Mouse (Mus musculus) left cerebral cortex, adult 18-20 months (tissue): ENCODE data around the gene Mpz. TPM values are rescaled to one million over a fixed set of nuclear protein-coding genes. Genes with fewer than 3 reads are reported as not detected.

ENCODE experiments used
- DNase-seq, 2 experiments: peaks; one replicate each; pipeline ENCODE4 v3.0.0; 2021 to 2022; ENCODE audit warnings: low spot score in 2 of 2, mixed read lengths in 1 of 2
- long read RNA-seq, 2 experiments: library from polyadenylated mRNA; stranded (forward); transcript quantifications; one replicate each; pipeline ENCODE4 v2.0.0; 2021
- total RNA-seq, 2 experiments: library from RNA; stranded (reverse); gene quantifications; 2 replicates each; pipeline ENCODE4 v1.2.3; 2021

Gene Mpz
- total RNA-seq, result not detected
- long read RNA-seq, experiment 1, result 0 reads
- long read RNA-seq, experiment 2, result 0 reads

GRCm38 (mm10) chr1:171149974-171150760, at the start of gene Mpz, which contains the start of gene Sdhc:
TSS of gene Mpz (plus strand) at chr1:171150711.
TSS of gene Sdhc (minus strand) at chr1:171150603.
- DNase-seq, result peak; percentile 93 to 95

DNA sequence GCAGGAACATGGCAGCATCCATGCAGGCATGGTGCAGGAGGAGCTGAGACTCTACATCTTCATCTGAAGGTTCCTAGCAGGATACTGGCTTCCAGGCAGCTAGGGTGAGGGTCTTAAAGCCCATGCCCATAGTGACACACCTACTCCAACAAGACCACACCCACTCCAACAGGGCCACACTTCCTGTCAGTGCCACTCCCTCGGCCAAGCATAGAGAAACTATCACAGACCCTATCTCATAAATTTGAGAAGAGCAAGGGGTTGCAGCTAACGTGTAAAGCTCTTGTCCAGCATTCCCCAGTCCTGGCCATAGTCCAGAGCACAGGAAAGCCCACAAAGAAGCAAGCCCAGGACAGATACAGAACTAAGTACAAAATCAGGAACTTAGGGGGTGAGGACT, 49.5 kb upstream of the Mpz start:
- no peak for DNase-seq

- peak; percentile 91 to 92 for DNase-seq
Observed at GRCm38 (mm10) chr1:171101733-171102546, 48.6 kb upstream of the Mpz start.

DNA sequence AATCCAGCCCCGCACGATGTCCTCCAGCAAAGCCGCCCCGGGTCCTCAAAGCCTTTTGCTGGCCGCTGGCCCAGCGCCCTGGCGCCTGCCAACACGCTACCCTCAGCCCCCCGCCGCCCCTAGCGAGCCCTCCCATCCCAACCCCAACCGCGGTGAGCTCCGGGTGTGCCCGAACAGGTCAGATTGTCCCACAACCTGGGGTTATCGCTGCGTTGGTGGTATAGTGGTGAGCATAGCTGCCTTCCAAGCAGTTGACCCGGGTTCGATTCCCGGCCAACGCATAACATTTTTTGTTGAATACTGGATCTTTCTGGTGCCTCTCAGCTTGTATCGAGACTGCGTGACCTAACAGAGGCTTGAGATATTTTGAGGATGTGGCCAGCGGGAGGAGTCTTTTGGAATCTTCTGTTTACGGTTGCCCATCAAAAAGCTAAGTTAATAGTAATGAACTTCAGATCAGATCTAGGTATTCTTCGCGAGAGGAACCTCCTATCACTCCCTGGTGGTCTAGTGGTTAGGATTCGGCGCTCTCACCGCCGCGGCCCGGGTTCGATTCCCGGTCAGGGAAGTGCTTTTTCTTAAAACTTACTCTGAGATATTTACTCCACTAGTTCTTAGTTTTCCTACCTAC, 47.8 kb upstream of the Mpz start:
- DNase-seq, result peak; percentile 87 to 90

DNA sequence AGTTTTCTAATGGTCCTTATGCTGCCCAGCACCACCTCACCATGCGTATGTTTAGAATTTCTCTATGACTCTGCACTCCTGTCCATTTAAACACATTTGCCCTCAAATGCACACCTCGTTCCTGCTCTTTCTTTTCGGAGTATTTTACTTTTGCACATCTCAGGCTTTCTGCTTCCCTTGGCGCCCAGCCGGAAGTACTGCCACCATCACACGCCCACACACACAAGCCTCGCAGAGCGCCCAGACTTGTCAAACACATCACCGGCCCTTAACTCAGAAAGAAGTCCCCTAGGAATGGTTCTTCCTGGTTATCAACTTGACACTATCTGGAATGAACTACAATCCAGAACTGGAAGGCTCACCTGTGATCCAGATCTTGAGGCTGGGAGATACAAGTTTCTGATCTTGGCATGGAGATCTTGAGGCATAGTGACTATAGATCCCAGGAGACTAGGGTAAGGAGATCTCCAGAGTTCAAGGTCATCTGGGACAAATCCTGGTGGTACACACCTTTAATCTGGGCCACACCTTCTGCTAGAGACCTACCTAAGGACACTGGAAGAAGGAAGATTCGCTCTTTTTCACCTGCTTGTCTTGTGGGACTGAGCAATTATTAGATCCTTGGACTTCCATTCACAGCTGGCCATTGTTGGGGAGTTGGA, 47.2 kb upstream of the Mpz start:
- DNase-seq, result peak in 1 of 2 experiments; percentile 62

DNA sequence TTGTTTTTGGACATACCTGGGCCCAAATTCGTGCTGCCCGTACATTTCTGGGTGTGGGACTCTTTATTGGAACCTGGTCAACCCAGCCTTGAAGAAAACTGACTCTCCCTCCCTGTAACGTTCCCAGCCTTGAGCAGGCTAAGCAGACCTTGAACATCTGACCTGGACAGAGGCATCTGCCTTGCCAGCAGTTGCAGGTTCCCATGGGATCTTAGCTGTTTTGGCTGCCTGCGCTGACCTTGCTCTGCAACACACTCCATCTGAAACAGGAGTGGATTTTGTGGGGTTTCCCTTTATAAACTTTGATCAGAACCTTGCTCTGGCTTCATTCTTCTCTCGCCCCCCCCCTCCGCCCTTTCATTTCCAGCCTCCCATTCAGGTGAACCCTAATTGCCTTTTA, 45.3 kb upstream of the Mpz start:
- DNase-seq, result no peak

DNA sequence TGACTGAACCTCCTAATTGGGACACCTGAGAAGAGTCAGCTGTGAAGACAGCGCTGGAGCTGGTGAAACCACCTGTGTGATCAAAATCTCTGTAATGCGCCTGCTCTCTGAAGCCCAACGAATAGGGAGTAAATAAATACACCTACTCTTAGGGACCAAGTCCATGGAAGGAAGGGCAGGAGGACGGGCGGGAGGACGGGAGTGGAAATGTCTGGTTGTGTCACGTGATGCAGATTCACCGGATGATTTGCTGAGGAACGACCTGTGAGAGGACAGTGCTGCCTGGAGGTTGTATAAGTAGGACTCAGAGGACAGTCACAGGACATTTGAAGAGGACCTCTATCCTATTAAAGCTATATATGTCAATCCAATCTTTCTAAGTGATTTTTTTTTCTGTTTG, 40.9 kb upstream of the Mpz start:
- DNase-seq, result no peak

GRCm38 (mm10) chr1:171110659-171111019, 39.9 kb upstream of the Mpz start:
- no peak for DNase-seq

GRCm38 (mm10) chr1:171111020-171111780, 39.3 kb upstream of the Mpz start:
- peak; percentile 91 to 97 for DNase-seq

DNA sequence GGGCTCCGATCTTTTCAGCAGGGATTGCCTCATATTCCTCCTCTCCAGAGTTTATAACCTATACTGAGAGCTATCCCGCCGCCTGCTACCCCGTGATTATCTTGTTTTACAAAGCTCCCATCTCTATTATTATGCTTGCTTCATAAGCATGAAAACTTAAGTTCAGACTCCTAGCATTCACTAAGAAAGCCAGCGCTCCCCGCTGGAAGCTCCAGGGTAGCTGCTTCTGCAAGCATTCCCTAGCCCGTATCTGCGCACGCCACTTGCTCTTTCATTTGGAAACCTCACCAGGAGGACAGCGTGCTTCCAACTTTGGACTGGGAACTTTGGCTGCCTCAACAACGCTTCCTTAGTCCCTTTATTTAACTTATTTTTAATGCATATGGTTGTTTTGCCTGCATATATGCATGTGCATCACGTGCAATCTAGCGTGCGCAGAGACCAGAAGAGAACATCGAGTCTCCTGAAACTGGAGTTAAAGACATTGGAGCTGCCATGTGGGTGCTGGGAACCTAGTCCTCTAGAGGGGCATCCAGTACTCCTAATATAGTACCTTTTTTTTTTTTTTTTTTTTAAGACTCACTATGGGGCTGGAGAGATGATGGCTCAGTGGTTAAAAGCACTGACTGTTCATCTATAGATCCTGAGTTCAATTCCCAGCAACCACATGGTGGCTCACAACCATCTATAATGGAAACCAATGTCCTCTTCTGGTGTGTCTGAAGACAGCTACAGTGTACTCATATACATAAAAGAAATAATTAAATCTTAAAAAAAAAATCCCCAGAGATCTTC, 38.5 kb upstream of the Mpz start:
- peak; percentile 16 to 44 for DNase-seq

DNA sequence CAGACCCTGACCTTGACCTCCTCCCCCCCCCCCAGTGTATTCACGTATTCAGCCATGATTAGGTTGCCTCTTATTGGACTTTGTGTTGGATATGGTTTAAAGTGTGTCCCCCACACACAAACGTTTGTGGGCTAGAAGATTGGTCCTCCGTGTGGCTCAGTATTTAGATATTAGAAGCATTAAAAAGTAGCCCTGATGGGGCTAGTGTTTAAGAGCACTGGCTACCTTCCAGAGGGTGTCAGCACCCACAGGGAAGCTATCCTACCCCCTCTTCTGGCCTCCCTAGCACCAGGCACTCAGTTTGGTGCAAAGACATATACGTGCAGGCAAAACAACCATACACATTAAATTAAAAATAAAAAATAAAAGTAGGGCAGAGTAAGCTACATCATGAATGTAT, 37.5 kb upstream of the Mpz start:
- DNase-seq, result no peak

- peak; percentile 53 to 56 for DNase-seq
Observed at GRCm38 (mm10) chr1:171113873-171114299, 36.6 kb upstream of the Mpz start, which contains the start of gene Cfap126. TSS of gene Cfap126 (plus strand) at chr1:171113918.

DNA sequence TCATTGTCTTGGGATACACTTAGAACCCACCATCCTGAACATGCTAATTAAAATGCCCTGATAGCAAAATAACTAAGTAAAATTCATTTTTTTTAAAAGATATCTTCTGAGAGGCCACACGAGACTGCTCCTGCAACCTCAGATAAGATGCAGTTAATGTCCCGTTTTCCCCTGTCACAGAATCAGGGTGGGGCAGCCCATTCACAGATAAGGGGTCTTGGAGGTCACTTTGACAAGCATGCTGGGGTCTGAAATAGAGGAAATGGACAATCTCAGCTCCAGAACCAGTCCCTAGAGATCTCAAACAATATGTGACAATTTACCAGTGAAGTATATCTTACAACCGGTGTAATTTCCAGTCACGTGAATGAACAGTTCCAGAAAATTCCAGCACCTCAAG, 34.2 kb upstream of the Mpz start:
- DNase-seq, result no peak

- DNase-seq, result peak; percentile 54 to 56
Observed at GRCm38 (mm10) chr1:171118269-171118684, 32.2 kb upstream of the Mpz start.

DNA sequence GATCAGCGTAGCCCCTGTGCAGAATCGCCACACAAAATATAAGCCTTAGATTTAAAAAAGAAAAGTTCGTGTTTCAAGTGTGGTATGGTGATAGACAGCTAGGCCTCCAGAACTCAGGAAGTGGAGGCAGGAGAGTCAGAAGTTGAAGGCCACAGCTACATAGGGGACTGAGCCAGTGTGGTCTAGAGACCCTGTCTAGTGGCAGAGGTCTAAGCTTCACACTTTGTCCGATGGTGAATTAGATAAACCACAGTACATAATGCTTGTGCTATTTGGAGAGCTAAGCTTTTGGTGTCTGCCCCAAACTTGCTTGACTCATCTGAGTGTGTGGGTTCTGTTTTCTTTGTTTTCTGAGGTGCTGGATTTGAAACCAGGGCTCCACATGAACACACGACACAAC, 31.5 kb upstream of the Mpz start:
- no peak for DNase-seq

DNA sequence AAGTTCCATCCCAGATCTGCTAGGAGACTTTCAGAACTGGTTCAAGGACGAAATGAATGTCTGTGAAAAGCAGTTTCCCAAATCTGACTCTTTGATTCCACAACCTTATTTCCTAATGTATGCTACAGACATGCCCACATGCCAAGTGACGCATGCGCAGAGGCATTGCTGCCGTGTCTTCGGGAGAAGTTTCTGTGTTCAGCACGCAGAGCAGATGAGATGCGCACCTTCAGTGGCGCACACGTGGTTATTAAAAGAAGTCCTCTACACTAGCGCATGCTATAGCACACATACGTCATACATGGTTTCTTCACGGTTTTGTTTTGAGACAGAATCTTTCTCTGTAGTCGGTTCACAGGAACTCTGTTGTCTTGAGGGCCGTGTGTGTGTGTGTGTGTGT, 31.1 kb upstream of the Mpz start:
- DNase-seq, result peak in 1 of 2 experiments; percentile 9

GRCm38 (mm10) chr1:171120893-171121292, 29.6 kb upstream of the Mpz start:
- DNase-seq, result no peak

- no peak for DNase-seq
Observed at GRCm38 (mm10) chr1:171121839-171122238, 28.7 kb upstream of the Mpz start.

- no peak for DNase-seq
Observed at GRCm38 (mm10) chr1:171122932-171123331, 27.6 kb upstream of the Mpz start.

DNA sequence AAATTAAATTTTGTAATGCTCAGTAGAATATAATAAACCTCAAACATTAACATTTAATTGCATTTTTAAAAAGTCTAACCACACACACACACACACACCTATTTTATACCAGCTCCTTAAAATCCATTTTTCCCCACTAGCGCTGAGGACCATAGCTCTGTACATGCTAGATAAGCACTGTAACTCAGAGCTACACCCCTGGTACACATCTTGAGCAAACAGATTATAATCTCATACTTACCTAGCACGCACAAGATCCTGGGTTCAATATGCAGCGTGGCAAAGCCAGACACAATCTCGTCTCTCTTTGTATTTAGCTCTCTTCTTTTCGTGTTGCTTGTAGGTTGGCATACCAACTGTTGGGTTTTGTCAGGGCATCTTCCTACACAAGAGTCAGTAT, 26.1 kb upstream of the Mpz start:
- DNase-seq, result no peak
